Mouse (Mus musculus) heart, adult 18-20 months (tissue): ENCODE results near the gene Ankrd63. TPM values are rescaled to one million over a fixed set of nuclear protein-coding genes. Genes with fewer than 3 reads are reported as not detected.

Experiments
- DNase-seq, 2 experiments: peaks; one replicate each; pipeline ENCODE4 v3.0.0; 2021 to 2022; ENCODE audit warnings: mixed read lengths in 1 of 2
- total RNA-seq, 2 experiments: library from RNA; stranded (reverse); gene quantifications; 2 replicates each; pipeline ENCODE4 v1.2.3; 2021

The Ankrd63 gene
- total RNA-seq, 2 experiments from 2014 or later: 1.1 to 1.3 TPM

- DNase-seq: no peak
Measured at GRCm38 (mm10) chr2:118693370-118693966, 10.3 kb downstream of the Ankrd63 start.

- DNase-seq: no peak
Measured at GRCm38 (mm10) chr2:118689875-118690274, 13.9 kb downstream of the Ankrd63 start.

GRCm38 (mm10) chr2:118687791-118688190, 16.0 kb downstream of the Ankrd63 start:
- no peak for DNase-seq

DNA sequence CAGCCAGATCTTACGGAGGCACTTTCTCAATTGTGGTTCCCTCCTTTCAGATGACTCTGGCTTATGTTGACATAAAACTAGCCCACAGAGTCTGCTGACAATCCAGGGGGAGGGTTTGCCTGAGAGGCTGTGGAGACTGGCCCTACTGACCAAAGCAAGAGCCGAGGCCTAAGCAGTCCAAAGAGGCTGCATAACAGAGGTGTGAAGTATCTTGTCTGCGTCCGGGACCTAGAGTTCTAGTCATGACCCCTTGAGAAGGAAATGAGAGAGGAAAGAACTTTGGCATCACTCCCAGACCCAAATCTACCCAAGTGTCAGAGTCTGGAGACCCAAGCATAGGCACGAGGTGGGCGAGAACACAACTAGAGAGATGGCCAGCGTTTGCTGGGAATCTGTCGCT, 17.1 kb downstream of the Ankrd63 start:
- no peak for DNase-seq

DNA sequence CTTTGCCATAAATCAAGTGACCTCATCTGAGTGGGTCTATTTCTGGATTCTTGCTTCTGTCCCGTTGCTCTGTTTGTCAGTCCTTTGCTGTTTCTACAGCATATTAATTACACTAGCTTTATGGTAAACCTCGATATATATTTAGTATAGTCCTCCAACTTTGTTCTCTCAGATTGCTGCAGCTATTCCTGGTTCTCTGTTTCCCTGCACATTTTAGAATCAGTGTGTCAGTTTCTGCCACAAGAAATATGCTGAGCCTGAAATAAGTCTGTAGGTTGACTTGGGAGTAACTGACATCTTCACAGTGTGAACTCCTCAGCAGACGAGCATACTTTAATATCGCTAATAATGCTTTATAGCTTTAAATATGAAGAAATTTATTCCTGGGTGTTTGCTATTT, 18.7 kb downstream of the Ankrd63 start:
- no peak for DNase-seq

- DNase-seq: peak in 1 of 2 experiments; percentile 48
Measured at GRCm38 (mm10) chr2:118682544-118683260, 21.1 kb downstream of the Ankrd63 start.

GRCm38 (mm10) chr2:118680926-118681325, 22.8 kb downstream of the Ankrd63 start:
- DNase-seq: no peak

DNA sequence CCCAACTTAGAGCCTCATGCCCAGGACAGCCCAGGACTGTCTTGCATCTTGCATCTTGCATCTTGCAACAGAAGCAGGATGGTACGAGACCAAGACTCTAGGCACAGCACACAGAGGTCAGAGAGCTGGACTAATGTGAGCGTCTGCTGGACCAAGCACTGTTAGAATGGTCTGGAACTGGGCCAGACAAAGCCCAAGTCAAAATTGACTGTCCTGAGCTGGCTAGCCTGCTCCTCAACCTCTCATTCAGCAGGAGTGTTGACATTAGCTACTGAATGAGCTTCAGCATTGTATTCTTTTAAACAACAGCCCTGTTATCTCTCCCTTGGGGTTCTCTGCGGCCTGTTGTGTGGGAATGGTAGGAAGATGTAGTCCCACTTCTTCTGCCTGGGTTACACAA, 24.2 kb downstream of the Ankrd63 start:
- DNase-seq: no peak

- no peak for DNase-seq
Measured at GRCm38 (mm10) chr2:118677817-118678216, 25.9 kb downstream of the Ankrd63 start.

GRCm38 (mm10) chr2:118676839-118677741, 26.7 kb downstream of the Ankrd63 start:
- DNase-seq: peak in 1 of 2 experiments; percentile 45

- DNase-seq: no peak
Measured at GRCm38 (mm10) chr2:118674500-118674899, 29.3 kb downstream of the Ankrd63 start.

DNA sequence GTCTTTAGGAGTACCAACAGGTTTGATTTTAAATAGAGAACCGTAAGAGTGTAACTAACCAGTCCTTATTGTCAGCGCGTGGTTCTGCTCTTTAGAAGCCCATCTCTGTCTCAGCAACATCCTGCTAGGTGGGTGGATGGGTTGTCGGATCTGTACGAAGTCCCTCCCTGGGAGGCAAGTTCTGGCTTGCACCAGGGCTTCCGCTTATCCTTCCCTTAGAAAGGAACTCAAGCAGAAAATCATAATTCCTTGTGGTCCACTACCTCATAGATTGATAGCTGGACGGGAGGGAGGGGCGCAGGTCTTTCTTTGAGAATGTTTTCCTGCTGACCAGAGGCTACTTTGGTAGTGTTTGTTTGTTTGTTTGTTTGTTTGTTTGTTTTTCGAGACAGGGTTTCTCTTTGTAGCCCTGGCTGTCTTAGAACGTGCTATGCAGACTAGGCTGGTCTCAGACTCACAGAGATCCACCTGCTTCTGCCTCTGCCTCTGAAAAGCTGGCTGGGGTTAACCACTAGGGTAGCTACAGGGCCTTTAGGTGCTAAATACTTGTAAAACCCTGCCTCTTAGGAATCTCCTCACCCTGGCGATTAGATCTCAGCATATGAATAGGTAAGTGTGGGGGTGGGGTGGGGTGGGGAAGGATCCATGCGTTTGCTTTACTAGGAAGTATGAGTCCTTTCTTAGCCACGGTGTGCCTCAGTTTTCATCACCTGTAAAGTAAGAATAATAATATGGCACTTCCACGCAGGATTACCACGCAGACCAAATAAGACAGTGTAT, 29.9 kb downstream of the Ankrd63 start:
- no peak for DNase-seq

GRCm38 (mm10) chr2:118671728-118672127, 32.0 kb downstream of the Ankrd63 start:
- no peak for DNase-seq

- peak; percentile 21 to 50 for DNase-seq
Measured at GRCm38 (mm10) chr2:118669785-118670184, 34.0 kb downstream of the Ankrd63 start.

DNA sequence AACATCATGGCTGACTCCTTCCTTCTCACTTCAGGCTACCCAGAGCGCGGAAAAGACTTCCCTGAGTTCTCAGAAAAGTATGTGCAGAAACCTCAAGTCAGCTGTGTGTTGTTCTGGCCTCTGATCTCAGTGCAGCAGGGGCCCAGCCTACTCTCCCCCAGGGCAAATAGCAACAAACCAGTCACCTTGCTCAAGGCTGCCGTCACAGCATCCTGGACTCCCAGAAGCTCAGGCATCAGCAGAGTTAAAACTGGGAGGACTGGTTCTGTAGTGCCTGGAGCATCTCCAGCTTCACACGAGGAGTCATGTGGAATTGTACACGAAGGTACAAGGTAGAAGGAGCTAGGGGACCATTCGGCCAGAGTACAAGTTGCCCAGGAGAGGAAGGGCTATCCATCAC, 34.5 kb downstream of the Ankrd63 start:
- DNase-seq: no peak

DNA sequence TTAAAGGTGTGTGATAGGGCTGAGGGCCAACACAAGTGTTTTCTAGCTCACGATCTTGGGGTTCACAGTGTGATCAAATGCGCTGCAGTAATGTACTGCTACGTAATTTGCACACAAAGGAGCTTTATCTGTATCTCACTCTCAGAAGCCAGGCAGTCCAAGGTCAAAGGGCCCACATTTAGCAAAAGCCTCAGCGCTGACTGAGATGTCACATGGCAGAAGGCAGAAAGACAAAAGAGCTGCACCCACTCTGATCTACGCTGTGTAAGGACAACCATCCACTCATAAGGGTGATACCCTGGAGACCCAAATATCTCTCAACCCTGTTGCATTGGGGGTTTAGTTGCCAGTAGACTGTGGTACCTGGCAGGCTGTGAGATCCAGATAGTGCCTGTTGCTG, 36.6 kb downstream of the Ankrd63 start:
- DNase-seq: no peak

GRCm38 (mm10) chr2:118665616-118666015, 38.1 kb downstream of the Ankrd63 start:
- no peak for DNase-seq

DNA sequence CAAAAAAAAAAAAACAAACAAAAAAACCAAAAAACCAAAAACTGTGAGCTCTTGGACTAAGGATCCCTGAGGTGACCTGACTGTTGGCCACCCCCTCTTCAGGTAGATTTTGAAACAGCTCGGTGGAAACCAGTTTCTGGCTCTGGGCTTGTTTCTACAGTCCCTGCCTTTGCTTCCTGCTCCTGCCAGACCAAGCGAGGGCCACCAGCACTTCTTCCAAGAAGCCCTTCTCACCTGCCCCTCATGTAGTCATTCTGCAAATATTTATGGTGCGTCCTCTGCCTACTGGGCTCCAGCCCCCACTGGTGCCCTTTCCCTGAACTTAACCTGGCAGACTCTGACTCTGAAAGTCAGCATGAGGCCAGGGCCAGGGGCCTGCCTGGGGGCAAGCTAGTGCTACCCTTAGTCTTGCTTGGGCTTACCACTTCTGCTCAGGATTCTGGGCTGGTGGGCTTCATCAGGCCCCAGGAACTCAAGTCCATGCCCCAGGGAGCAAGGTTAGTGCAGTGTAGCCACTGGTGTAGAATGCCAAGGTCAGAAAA, 38.7 kb downstream of the Ankrd63 start:
- no peak for DNase-seq

- DNase-seq: peak; percentile 61 to 74
Measured at GRCm38 (mm10) chr2:118663804-118664766, 39.7 kb downstream of the Ankrd63 start.
